Mouse (Mus musculus) testis, adult 2 months (tissue): ENCODE results near the gene Mbnl2. TPM values are rescaled to one million over a fixed set of nuclear protein-coding genes. Genes with fewer than 3 reads are reported as not detected.

Experiments used
- H3K27ac ChIP-seq: fragments of 200-500 bp; 2 replicates; pipeline ENCODE4 v1.5.1; 2012; ENCODE audit warnings: low read depth, low read length; ENCODE audit not compliant: control insufficient read depth, insufficient read depth
- H3K27me3 ChIP-seq: fragments of 200-500 bp; 2 replicates; pipeline ENCODE4 v1.6.1; 2012; ENCODE audit warnings: mild to moderate bottlenecking, low read length, moderate library complexity; ENCODE audit not compliant: control insufficient read depth, insufficient read depth
- H3K36me3 ChIP-seq: fragments of 200-500 bp; 2 replicates; pipeline ENCODE4 v1.6.1; 2012; ENCODE audit warnings: mild to moderate bottlenecking, low read length; ENCODE audit not compliant: control insufficient read depth, insufficient read depth
- H3K4me1 ChIP-seq: fragments of 200-500 bp; 2 replicates; pipeline ENCODE4 v1.6.1; 2012; ENCODE audit warnings: low read length; ENCODE audit not compliant: control insufficient read depth, insufficient read depth
- H3K4me3 ChIP-seq: fragments of 200-500 bp; 2 replicates; pipeline ENCODE4 v1.5.1; 2012; ENCODE audit warnings: low read depth, mild to moderate bottlenecking, low read length, moderate library complexity, mixed read lengths; ENCODE audit not compliant: control insufficient read depth
- CTCF ChIP-seq: fragments of 200-500 bp; IDR thresholded peaks from 2 replicates; pipeline ENCODE4 v1.5.1; 2012; ENCODE audit warnings: low read depth, mild to moderate bottlenecking, inconsistent platforms, low read length, moderate library complexity; ENCODE audit not compliant: control insufficient read depth, insufficient read depth, insufficient replicate concordance
- POLR2A ChIP-seq: fragments of 200-500 bp; IDR thresholded peaks from 2 replicates; pipeline ENCODE4 v1.6.1; 2012; ENCODE audit warnings: low read depth, mild to moderate bottlenecking, inconsistent platforms, low read length, moderate library complexity; ENCODE audit not compliant: control insufficient read depth
- polyA plus RNA-seq: library from polyadenylated mRNA; depleted of rRNA; stranded (reverse); fragments of >200 nt; gene quantifications from 2 replicates; pipeline ENCODE4 v1.2.3, GENCODE M21; 2012

Gene Mbnl2
- polyA plus RNA-seq, 1 experiment: 14.7 TPM

DNA sequence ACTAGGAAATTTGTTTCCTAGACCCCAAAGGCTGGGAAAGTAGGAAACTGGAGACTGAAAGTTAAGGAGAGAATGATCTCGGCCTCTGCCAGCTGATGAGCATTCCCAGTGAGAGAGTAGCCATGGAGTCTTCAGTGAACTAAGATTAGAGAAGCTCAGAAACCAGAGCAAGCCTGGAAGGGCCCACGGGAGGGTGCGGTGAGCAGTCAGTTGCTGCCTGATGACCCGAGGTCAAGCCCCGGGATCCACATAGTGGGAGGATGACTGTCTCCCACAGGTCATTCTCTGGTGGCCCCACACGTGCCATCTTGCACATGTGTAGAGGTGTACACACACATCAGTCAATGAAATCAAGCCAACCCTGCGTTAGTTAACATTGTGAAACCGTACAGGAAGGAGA is 118.0 kb downstream of the Mbnl2 start:
- TF ChIP-seq CTCF (no peak), POLR2A (no peak)
- Histone ChIP-seq H3K4me3 (no peak overlapping the region), H3K36me3 (no peaks in the 10 kb centered on the region)

GRCm38 (mm10) chr14:120394216-120394615 is 118.7 kb downstream of the Mbnl2 start:
- no peak for TF ChIP-seq POLR2A
- no peak for TF ChIP-seq CTCF
- Histone ChIP-seq H3K4me3 (no peak overlapping the region), H3K27ac (no peak overlapping the region), H3K4me1 (peaks cover 6% of the 10 kb centered on the region), H3K36me3 (no peaks in the 10 kb centered on the region), H3K27me3 (no peaks in the 10 kb centered on the region)

More for the DNA sequence above, 118.0 kb downstream of the Mbnl2 start:
- Histone ChIP-seq H3K4me1 (peaks cover 6% of the 10 kb centered on the region), H3K27ac (0 out of 2 replicates have a peak overlapping the region, but pooled peaks have one; percentile 39), H3K27me3 (no peaks in the 10 kb centered on the region)

- TF ChIP-seq POLR2A: no peak
- TF ChIP-seq CTCF: no peak
- Histone ChIP-seq H3K4me1 (peaks cover 6% of the 10 kb centered on the region), H3K27ac (no peak overlapping the region), H3K36me3 (no peaks in the 10 kb centered on the region), H3K27me3 (no peaks in the 10 kb centered on the region), H3K4me3 (no peak overlapping the region)
Observed at GRCm38 (mm10) chr14:120394827-120395226, 119.4 kb downstream of the Mbnl2 start.

DNA sequence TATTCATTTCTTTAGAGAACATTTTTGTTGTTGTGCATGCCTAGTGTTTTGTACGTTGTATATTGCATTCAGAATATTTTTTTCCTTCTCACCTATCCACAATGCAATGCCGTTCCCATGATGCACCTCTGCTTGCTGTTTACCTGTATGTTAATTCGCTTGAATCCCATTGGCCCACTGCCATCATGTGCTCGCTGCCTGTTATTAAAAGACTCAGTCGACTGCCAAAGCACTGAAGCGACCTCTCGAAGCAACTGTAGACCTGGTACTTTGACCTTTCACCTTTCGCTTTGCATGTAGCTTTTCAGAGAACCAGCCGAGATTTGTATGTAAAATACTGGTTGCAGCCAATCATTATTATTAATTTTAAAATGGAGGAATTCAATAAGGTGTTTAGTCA is 120.0 kb downstream of the Mbnl2 start:
- Histone ChIP-seq H3K27ac (no peak overlapping the region), H3K36me3 (no peaks in the 10 kb centered on the region), H3K4me3 (no peak overlapping the region), H3K27me3 (no peaks in the 10 kb centered on the region), H3K4me1 (peaks cover 6% of the 10 kb centered on the region)
- TF ChIP-seq POLR2A (no peak), CTCF (no peak)

- Histone ChIP-seq H3K27me3 (no peaks in the 10 kb centered on the region), H3K27ac (no peak overlapping the region), H3K36me3 (no peaks in the 10 kb centered on the region), H3K4me1 (peaks cover 6% of the 10 kb centered on the region), H3K4me3 (no peak overlapping the region)
- TF ChIP-seq CTCF (peak; percentile 45; the same call in 1 of the 2 replicates), POLR2A (no peak)
Observed at GRCm38 (mm10) chr14:120397871-120398647, 122.6 kb downstream of the Mbnl2 start.

- no peaks in the 10 kb centered on the region for H3K27me3 ChIP-seq
- peaks cover 6% of the 10 kb centered on the region for H3K4me1 ChIP-seq
- no peak overlapping the region for H3K27ac ChIP-seq
- no peaks in the 10 kb centered on the region for H3K36me3 ChIP-seq
- no peak for TF ChIP-seq CTCF
- no peak for TF ChIP-seq POLR2A
- H3K4me3 ChIP-seq: no peak overlapping the region
Observed at GRCm38 (mm10) chr14:120399614-120400013, 124.1 kb downstream of the Mbnl2 start.

GRCm38 (mm10) chr14:120401158-120401557 is 125.7 kb downstream of the Mbnl2 start:
- no peaks in the 10 kb centered on the region for H3K27me3 ChIP-seq
- H3K4me1 ChIP-seq: peaks cover 6% of the 10 kb centered on the region
- no peak for TF ChIP-seq CTCF
- TF ChIP-seq POLR2A: no peak
- H3K27ac ChIP-seq: no peak overlapping the region
- H3K4me3 ChIP-seq: no peak overlapping the region
- H3K36me3 ChIP-seq: no peaks in the 10 kb centered on the region

GRCm38 (mm10) chr14:120402715-120403114 is 127.2 kb downstream of the Mbnl2 start:
- TF ChIP-seq POLR2A: no peak
- TF ChIP-seq CTCF: no peak
- no peaks in the 10 kb centered on the region for H3K4me1 ChIP-seq
- H3K36me3 ChIP-seq: no peaks in the 10 kb centered on the region
- no peak overlapping the region for H3K27ac ChIP-seq
- H3K4me3 ChIP-seq: no peak overlapping the region
- H3K27me3 ChIP-seq: no peaks in the 10 kb centered on the region
